Mouse (Mus musculus): Measurements from ENCODE around the gene Ggta1.

Gene Ggta1

GRCm38 (mm10) chr2:35400739-35401138 lies 62.3 kb downstream of the Ggta1 start:
- no peak for DNase-seq (ENCODE audit: low read depth, low spot score)

- DNase-seq (ENCODE audit: low read depth, low spot score), result no peak
These were observed 64.7 kb downstream of the Ggta1 start for GRCm38 (mm10) chr2:35398184-35398828.

DNA sequence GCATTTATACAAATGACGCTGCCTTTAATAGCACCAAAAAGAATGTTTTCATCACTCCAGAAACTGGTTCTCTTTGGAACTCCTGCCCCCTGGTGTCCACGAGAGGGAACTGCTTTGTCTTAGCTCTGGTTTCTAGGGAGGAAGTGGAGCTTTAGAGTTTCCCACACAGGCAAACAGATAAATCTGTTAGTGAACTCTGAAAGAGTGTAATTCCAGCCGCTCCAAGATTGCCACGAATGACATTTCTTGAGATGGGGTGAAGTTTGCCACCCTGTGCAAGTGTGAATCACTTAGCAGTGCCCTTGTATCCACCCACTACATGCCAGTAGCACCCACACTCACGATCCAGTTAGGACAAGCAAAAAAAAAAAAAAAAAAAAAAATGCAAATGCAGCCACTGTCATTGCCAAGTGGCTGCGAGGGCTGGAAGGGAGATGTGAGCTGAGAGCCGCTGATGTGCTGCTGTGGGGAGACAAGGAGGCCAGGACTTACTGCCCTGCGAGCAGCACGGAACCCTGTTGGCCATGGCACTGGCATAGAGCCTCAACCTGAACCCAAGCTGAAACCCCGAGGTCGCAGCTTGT lies 65.3 kb downstream of the Ggta1 start:
- DNase-seq (ENCODE audit: low read depth, low spot score), result peak; percentile 45

DNA sequence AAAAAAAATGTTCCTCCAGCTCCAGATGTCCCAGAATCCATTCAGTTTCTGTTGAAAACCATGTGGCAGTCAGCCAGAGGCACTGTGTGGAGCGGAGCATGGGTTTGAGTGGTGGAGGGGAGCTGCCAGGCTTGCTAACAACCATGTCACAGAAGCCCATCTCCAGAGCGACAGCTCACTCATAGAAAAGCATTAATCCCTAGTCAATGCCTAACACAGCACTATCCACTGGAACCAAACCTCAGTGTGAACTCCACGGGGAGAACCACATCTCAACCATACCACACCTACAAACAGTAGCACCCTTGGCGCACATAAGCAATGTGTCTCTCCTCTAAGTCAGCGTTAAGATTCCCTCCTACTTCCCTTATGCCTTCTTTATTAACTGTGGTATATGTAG lies 65.9 kb downstream of the Ggta1 start, which contains the start of gene 4930402F06Rik:
4930402F06Rik (minus strand) TSS at position 80 of the 400 bp plus-strand sequence.
- no peak for DNase-seq (ENCODE audit: low read depth, low spot score)

DNA sequence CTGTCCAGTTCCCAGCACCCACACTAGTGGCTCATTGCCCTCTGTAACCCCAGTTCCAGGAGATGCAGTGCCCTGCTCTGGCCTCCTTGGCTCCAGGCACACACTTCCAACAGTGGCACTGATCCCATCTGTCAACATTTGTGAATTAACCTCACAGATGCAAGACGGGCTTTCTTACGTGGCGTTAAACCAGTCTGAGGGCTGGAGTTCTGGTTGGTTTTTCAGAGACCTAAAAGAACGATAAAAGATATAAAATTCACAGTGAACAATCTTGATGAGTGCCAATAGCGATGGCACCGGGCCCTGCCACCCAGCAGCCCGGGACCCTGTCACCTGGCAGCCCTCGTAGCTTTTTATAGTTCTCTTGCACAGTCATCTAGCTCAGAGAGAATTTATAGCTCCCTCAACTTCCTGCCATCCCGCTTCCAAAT lies 77.6 kb downstream of the Ggta1 start:
- peak; percentile 44 for DNase-seq (ENCODE audit: low read depth, low spot score)

DNA sequence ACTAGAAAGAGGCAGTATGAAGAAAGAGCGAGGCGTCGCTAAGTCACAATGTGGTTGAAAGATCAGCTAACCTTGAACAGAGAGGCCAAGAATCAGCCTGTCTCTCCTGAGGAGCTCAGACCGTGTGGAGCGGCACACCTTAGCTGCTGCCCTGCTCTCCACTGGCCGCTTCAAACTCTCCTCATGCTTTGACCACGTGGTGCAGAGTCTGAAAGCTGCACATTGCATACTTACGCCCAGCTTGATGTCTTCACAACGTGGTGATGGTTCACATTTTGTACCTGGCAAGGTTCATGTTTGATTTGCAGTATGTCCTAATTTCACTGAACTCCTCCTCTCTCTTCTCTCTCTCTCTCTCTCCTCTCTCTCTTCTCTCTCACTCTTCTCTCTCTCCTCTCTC lies 83.7 kb downstream of the Ggta1 start:
- no peak for DNase-seq (ENCODE audit: low read depth, low spot score)

GRCm38 (mm10) chr2:35377600-35377999 lies 85.4 kb downstream of the Ggta1 start:
- no peak for DNase-seq (ENCODE audit: low read depth, low spot score)

DNA sequence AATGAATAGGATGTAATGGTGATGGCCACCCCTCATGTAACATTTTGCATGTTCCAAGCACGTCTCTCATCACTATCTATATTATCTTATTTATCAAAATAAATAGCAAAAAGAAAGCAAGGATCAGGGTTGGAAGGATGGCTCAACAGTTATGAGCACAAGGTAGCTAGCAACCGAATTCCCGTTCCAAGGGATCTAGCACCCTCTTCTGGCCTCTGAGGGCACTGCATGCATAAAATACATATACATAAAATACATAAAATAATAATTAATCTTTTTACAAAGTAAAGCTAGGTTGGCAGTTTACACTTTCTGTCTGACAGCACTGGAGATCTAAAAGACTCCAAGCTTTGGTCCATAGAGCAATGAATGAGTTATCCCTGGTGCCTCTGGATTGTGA lies 90.0 kb downstream of the Ggta1 start:
- DNase-seq (ENCODE audit: low read depth, low spot score), result no peak

GRCm38 (mm10) chr2:35370686-35371085 lies 92.3 kb downstream of the Ggta1 start:
- no peak for DNase-seq (ENCODE audit: low read depth, low spot score)

GRCm38 (mm10) chr2:35367629-35368028 lies 95.4 kb downstream of the Ggta1 start, which contains the start of gene 4930568D16Rik:
Gene 4930568D16Rik (minus strand): TSS chr2:35367729.
- DNase-seq (ENCODE audit: low read depth, low spot score), result no peak
